Comparison of ENCODE assay signal across 22 mouse cellular contexts in genomic region chr1:153723426-153723825, GRCm38 (mm10). TPM values are rescaled to one million over a fixed set of nuclear protein-coding genes. Genes with fewer than 3 reads are reported as not detected.
A peak's percentile ranks its signal among the peaks of the same experiment; 100 is the strongest.
DNase-seq lines count a peak whose midpoint lies in the region; ATAC-seq and TF ChIP-seq lines count a peak whose summit lies in the region.
"Had no signal": no experiment of that assay in that cellular context is flagged by ENCODE, and none has a peak within 500 bp of the region (broad histone marks: within the 10 kb centered on the region; RNA-seq: fewer than 3 reads in every experiment).

No protein-coding gene starts in this region.

- H3K4me1 ChIP-seq in testis, adult 2 months (ENCODE audit: control insufficient read depth, insufficient read depth, low read length), result peaks cover 6% of the 10 kb centered on the region; the same call in 1 of the 2 replicates
- peaks cover 6 to 21% of the 10 kb centered on the region in 2 experiments for H3K4me1 ChIP-seq in CH12.LX (ENCODE audit: control insufficient read depth in 1 of 2, insufficient read depth in 2 of 2)
- H3K4me1 ChIP-seq in liver, embryonic 11.5 days (replicated peaks; ENCODE audit: control insufficient read depth, insufficient read depth, low read length), result no peaks in the 10 kb centered on the region
- no peaks in the 10 kb centered on the region for H3K4me1 ChIP-seq in limb, embryonic 10.5 days
- H3K4me1 ChIP-seq: heart, embryonic 13.5 days; limb, embryonic 13.5 days; liver, embryonic 15.5 days had no signal

- peak overlapping the region; percentile 63 for H3K4me3 ChIP-seq in testis, adult 2 months (ENCODE audit: control insufficient read depth, low read depth, low read length)
- H3K4me3 ChIP-seq in CH12.LX (replicated peaks in 1 of 3; ENCODE audit: low read depth in 2 of 3, low read length in 2 of 3, poor library complexity in 1 of 3), result peak overlapping the region; percentile 13 to 51 (median 13)
- no peak overlapping the region for H3K4me3 ChIP-seq in liver, embryonic 11.5 days (ENCODE audit: low read depth, low read length)
- no peak overlapping the region for H3K4me3 ChIP-seq in limb, embryonic 10.5 days
- H3K4me3 ChIP-seq: forebrain, embryonic 13.5 days; heart, embryonic 13.5 days; limb, embryonic 13.5 days; liver, embryonic 15.5 days had no signal

- 0 out of 2 replicates have a peak, but pooled peaks have one; percentile 31 for ATAC-seq in monocyte, adult 5-6 weeks (replicated peaks; ENCODE audit: insufficient number of reproducible peaks, low FRiP score, low TSS enrichment, poor library complexity, severe bottlenecking)
- ATAC-seq in liver, embryonic 11.5 days (replicated peaks; ENCODE audit: low FRiP score), result no peak
- ATAC-seq in erythroid progenitor cell, adult 5-6 weeks (replicated peaks; ENCODE audit: low FRiP score, poor library complexity, severe bottlenecking), result no peak
- ATAC-seq: forebrain, embryonic 13.5 days; intestine, embryonic 16.5 days had no signal

- TF ChIP-seq CTCF in testis, adult 2 months (IDR thresholded peaks at IDR 0.05; ENCODE audit: control insufficient read depth, insufficient read depth, insufficient replicate concordance, low read depth, low read length), result no peak
- no peak for TF ChIP-seq CTCF in CH12.LX (conservative IDR thresholded peaks at IDR 0.05 in 1 of 2, IDR thresholded peaks at IDR 0.05 in 1 of 2; ENCODE audit: low read depth in 2 of 2, low read length in 2 of 2)

- TF ChIP-seq POLR2A in testis, adult 2 months (IDR thresholded peaks at IDR 0.05; ENCODE audit: control insufficient read depth, low read depth, low read length), result no peak; the same call in 1 of the 2 replicates
- TF ChIP-seq POLR2A in CH12.LX (IDR thresholded peaks at IDR 0.05; ENCODE audit: low read depth, low read length), result peak; percentile 41; the same call in 1 of the 2 replicates

- dilution Hi-C loops in CH12.LX (cut with MboI; ENCODE audit: extremely low pct_ligation_motif_present, extremely low pct_unique_long_range_greater_than_20kb, low sequenced_read_pairs), result no loop called here

- peak overlapping the region; percentile 25 for H3K9ac ChIP-seq in CH12.LX (ENCODE audit: insufficient read depth, low read depth)
- no peak overlapping the region for H3K9ac ChIP-seq in liver, embryonic 11.5 days (ENCODE audit: low read depth, low read length)
- H3K9ac ChIP-seq: forebrain, embryonic 13.5 days; heart, embryonic 13.5 days; hindbrain, embryonic 14.5 days; limb, embryonic 13.5 days; liver, embryonic 15.5 days had no signal

- H3K9me3 ChIP-seq in CH12.LX (replicated peaks; ENCODE audit: low read length), result no peaks in the 10 kb centered on the region
- no peaks in the 10 kb centered on the region for H3K9me3 ChIP-seq in liver, embryonic 11.5 days (ENCODE audit: control insufficient read depth, low read length)
- no peaks in the 10 kb centered on the region for H3K9me3 ChIP-seq in limb, embryonic 10.5 days (replicated peaks)
- H3K9me3 ChIP-seq: forebrain, embryonic 13.5 days; heart, embryonic 13.5 days; limb, embryonic 13.5 days; liver, embryonic 15.5 days had no signal

- no peak overlapping the region for H3K27ac ChIP-seq in testis, adult 2 months (ENCODE audit: control insufficient read depth, insufficient read depth, low read depth, low read length)
- no peak overlapping the region for H3K27ac ChIP-seq in CH12.LX (ENCODE audit: insufficient read depth, low read depth)
- no peak overlapping the region for H3K27ac ChIP-seq in liver, embryonic 11.5 days (ENCODE audit: low read depth, low read length)
- H3K27ac ChIP-seq in limb, embryonic 10.5 days, result no peak overlapping the region
- H3K27ac ChIP-seq: forebrain, embryonic 13.5 days; heart, embryonic 13.5 days; hindbrain, embryonic 14.5 days; limb, embryonic 13.5 days; liver, embryonic 15.5 days; macrophage had no signal

- H3K79me2 ChIP-seq in CH12.LX (replicated peaks; ENCODE audit: control insufficient read depth, extremely low read depth, insufficient read depth, poor library complexity, severe bottlenecking), result no peaks in the 10 kb centered on the region

- TF ChIP-seq RAD21 in CH12.LX (IDR thresholded peaks at IDR 0.05; ENCODE audit: low read depth, low read length), result no peak

- 75% methylated on average over 9 of the region's 9 CpGs for whole genome bisulfite sequencing in liver, embryonic 11.5 days
- WGBS in limb, embryonic 10.5 days, result 78% methylated on average over 9 of the region's 9 CpGs

- peak overlapping the region; percentile 52 for H3K4me2 ChIP-seq in CH12.LX (ENCODE audit: insufficient read depth, low read depth, poor library complexity, severe bottlenecking)
- H3K4me2 ChIP-seq in liver, embryonic 11.5 days, result no peak overlapping the region
- H3K4me2 ChIP-seq: forebrain, embryonic 13.5 days; heart, embryonic 13.5 days; hindbrain, embryonic 14.5 days; limb, embryonic 13.5 days; liver, embryonic 15.5 days; midbrain, embryonic 11.5 days had no signal

- 0 out of 2 replicates have a peak, but pooled peaks have one; percentile 49 for TF ChIP-seq EP300 in CH12.LX (IDR thresholded peaks at IDR 0.05; ENCODE audit: low read length)

- in situ Hi-C loops in CH12.LX (cut with MboI; ENCODE audit: low pct_ligation_motif_present, low pct_unique_long_range_greater_than_20kb, low sequenced_read_pairs), result no loop called here

- H3K36me3 ChIP-seq in testis, adult 2 months (ENCODE audit: control insufficient read depth, insufficient read depth, low read length), result no peaks in the 10 kb centered on the region
- H3K36me3 ChIP-seq in CH12.LX (replicated peaks in 1 of 2; ENCODE audit: control insufficient read depth in 1 of 2, insufficient read depth in 1 of 2, low read length in 1 of 2), result no peaks in the 10 kb centered on the region
- H3K36me3 ChIP-seq in liver, embryonic 11.5 days (ENCODE audit: control insufficient read depth, insufficient read depth, low read length), result no peaks in the 10 kb centered on the region
- H3K36me3 ChIP-seq in limb, embryonic 10.5 days, result no peaks in the 10 kb centered on the region
- H3K36me3 ChIP-seq: heart, embryonic 13.5 days; limb, embryonic 13.5 days; liver, embryonic 15.5 days had no signal

- DNase-seq in testis, postnatal 14 days (ENCODE audit: low spot score), result no peak
- DNase-seq in CH12.LX (ENCODE audit: extremely low read depth), result peak; percentile 77
- DNase-seq in thymus, postnatal 4 days, result peak; percentile 66
- no peak for DNase-seq in liver, embryonic 11.5 days (ENCODE audit: low spot score)
- no peak for DNase-seq in limb, embryonic 10.5 days (ENCODE audit: low spot score)
- DNase-seq: cerebellum, adult 9-10 months; gastrocnemius, postnatal 10 days; heart, adult 11 months; kidney, postnatal 4 days; right cerebral cortex, postnatal 25 days had no signal

- no peaks in the 10 kb centered on the region for H3K27me3 ChIP-seq in testis, adult 2 months (ENCODE audit: control insufficient read depth, insufficient read depth, low read length)
- H3K27me3 ChIP-seq in CH12.LX (replicated peaks), result no peaks in the 10 kb centered on the region
- H3K27me3 ChIP-seq in liver, embryonic 11.5 days (replicated peaks; ENCODE audit: control insufficient read depth, insufficient read depth, low read length), result no peaks in the 10 kb centered on the region
- no peaks in the 10 kb centered on the region for H3K27me3 ChIP-seq in limb, embryonic 10.5 days (ENCODE audit: low read depth, poor library complexity, severe bottlenecking)
- H3K27me3 ChIP-seq: forebrain, embryonic 13.5 days; heart, embryonic 13.5 days; limb, embryonic 13.5 days; liver, embryonic 15.5 days had no signal

TF ChIP-seq in CH12.LX, 34 proteins besides CTCF, POLR2A, EP300 and RAD21 (continues in another document):
- TF ChIP-seq ETS1 (conservative IDR thresholded peaks at IDR 0.05; ENCODE audit: low read depth, low read length), result peak; percentile 46
- peak; percentile 78 for TF ChIP-seq ELF1 (IDR thresholded peaks at IDR 0.05; ENCODE audit: low read depth, low read length)
- TF ChIP-seq SIN3A (IDR thresholded peaks at IDR 0.05; ENCODE audit: low read length), result 0 out of 2 replicates have a peak, but pooled peaks have one; percentile 39
- TF ChIP-seq TBP (conservative IDR thresholded peaks at IDR 0.05; ENCODE audit: low read depth, low read length), result no peak
- no peak for TF ChIP-seq CHD1 (IDR thresholded peaks at IDR 0.05; ENCODE audit: low read depth, low read length)
- no peak for TF ChIP-seq JUND (conservative IDR thresholded peaks at IDR 0.05; ENCODE audit: low read depth, low read length)
- TF ChIP-seq MAX (IDR thresholded peaks at IDR 0.05; ENCODE audit: low read length), result peak; percentile 54; the same call in 1 of the 2 replicates
- 0 out of 2 replicates have a peak, but pooled peaks have one; percentile 34 for TF ChIP-seq MAZ (IDR thresholded peaks at IDR 0.05; ENCODE audit: low read depth, low read length)
- peak; percentile 77 for TF ChIP-seq MEF2A (IDR thresholded peaks at IDR 0.05; ENCODE audit: borderline replicate concordance, low read depth, low read length)
- TF ChIP-seq RCOR1 (conservative IDR thresholded peaks at IDR 0.05; ENCODE audit: low read depth, low read length), result no peak
- TF ChIP-seq MYC (IDR thresholded peaks at IDR 0.05; ENCODE audit: low read depth, low read length), result 0 out of 2 replicates have a peak, but pooled peaks have one; percentile 34
- TF ChIP-seq NRF1 (IDR thresholded peaks at IDR 0.05; ENCODE audit: low read depth, low read length), result no peak
- TF ChIP-seq ZNF384 (IDR thresholded peaks at IDR 0.05; ENCODE audit: low read depth, low read length), result no peak

RNA-seq across cellular contexts. Expression of gene Rgs16, which starts 16.7 kb away (rescaled TPM):
- polyA plus RNA-seq in testis, adult 2 months (2012; rRNA removed), result 0.89 and 1.1 TPM in 2 replicates
- total RNA-seq in CH12.LX (2012; rRNA removed) (0.21 and 0.25 TPM in 2 replicates), CH12.LX (2014; rRNA removed) (0.15 TPM in 2 replicates)
- 0.26 TPM in 1 of 2 replicates, not detected in the other for polyA plus RNA-seq in CH12.LX (2012; ENCODE audit: insufficient read length, low read depth)
- 6.7 to 7.3 TPM (median 7.1 TPM) in 3 replicates for total RNA-seq in monocyte, adult 5-6 weeks (2017)
- 0.94 and 1.3 TPM in 2 replicates for polyA plus RNA-seq in liver, embryonic 11.5 days (2014; fragmentation: Nextera tagmentation; extraction: Ambion mirVana)
- 3.1 and 6.0 TPM in 2 replicates for polyA plus RNA-seq in limb, embryonic 10.5 days (2016; fragmentation: Nextera tagmentation; extraction: Ambion mirVana)
- not detected in 2 replicates for total RNA-seq in erythroid progenitor cell, adult 5-6 weeks (2015; ENCODE audit: low replicate concordance)
- total RNA-seq in erythroid progenitor cell, adult 5-6 weeks (2017; ENCODE audit: low replicate concordance), result not detected in 2 replicates
- total RNA-seq: MEL had no signal

RNA-seq across cellular contexts. Expression of gene Rnasel, which starts 25.8 kb away (rescaled TPM):
- polyA plus RNA-seq in testis, adult 2 months (2012; rRNA removed), result 1.7 and 1.8 TPM in 2 replicates
- total RNA-seq in CH12.LX (2012; rRNA removed) (7.5 and 8.4 TPM in 2 replicates), CH12.LX (2014; rRNA removed) (9.2 and 9.7 TPM in 2 replicates)
- 18.8 and 19.8 TPM in 2 replicates for polyA plus RNA-seq in CH12.LX (2012; ENCODE audit: insufficient read length, low read depth)
- 53.3 to 72.4 TPM (median 55.1 TPM) in 3 replicates for total RNA-seq in monocyte, adult 5-6 weeks (2017)
- polyA plus RNA-seq in liver, embryonic 11.5 days (2014; fragmentation: Nextera tagmentation; extraction: Ambion mirVana), result 5.4 and 7.2 TPM in 2 replicates
- 4.0 and 8.2 TPM in 2 replicates for polyA plus RNA-seq in limb, embryonic 10.5 days (2016; fragmentation: Nextera tagmentation; extraction: Ambion mirVana)
- 96.2 and 117 TPM in 2 replicates for total RNA-seq in erythroid progenitor cell, adult 5-6 weeks (2015; ENCODE audit: low replicate concordance)
- 128 and 171 TPM in 2 replicates for total RNA-seq in erythroid progenitor cell, adult 5-6 weeks (2017; ENCODE audit: low replicate concordance)

Comparison
In these comparisons a context has a peak if more than half of its experiments do, and no peak if none do; other contexts are left out.
1. H3K4me3 ChIP-seq: peak in testis, adult 2 months (single experiment) and CH12.LX (3 of 3); none in liver, embryonic 11.5 days (single experiment) and limb, embryonic 10.5 days (single experiment).
2. DNase-seq: peak in CH12.LX (single experiment) and thymus, postnatal 4 days (single experiment); none in testis, postnatal 14 days (single experiment), liver, embryonic 11.5 days (single experiment) and limb, embryonic 10.5 days (single experiment).